Mouse (Mus musculus) lung, postnatal 0 days (tissue): Measurements from ENCODE around the gene Zbed5.

Source experiments
- CTCF ChIP-seq: IDR thresholded peaks from 2 replicates; pipeline ENCODE4 v1.5.1; 2016; ENCODE audit warnings: antibody characterized with exemption, mild to moderate bottlenecking
- EP300 ChIP-seq: IDR thresholded peaks from 2 replicates; pipeline ENCODE4 v1.6.1; 2016; ENCODE audit warnings: antibody characterized with exemption, mild to moderate bottlenecking, control low read depth

DNA sequence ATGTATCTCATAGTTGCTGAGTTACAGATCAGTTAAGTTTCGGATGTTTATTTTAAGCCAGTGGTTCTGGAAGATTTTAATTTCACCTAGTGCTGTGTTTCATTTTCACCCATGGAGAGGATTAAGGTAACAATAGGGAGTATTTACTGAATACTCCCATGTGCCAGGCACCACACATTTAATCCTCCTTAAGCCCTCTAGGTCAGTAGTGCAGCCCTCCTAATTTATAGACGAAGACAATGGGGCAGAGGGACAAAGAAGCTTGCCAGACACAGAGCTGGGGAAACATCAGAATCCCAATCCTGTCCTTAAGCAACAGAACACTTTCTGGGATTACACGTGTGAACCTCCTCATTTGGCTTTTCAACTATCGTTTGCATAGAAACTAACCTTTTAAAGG is 41.4 kb downstream of the Zbed5 start:
- TF ChIP-seq CTCF (no peak), EP300 (no peak)
